Mouse (Mus musculus) CH12.LX (cell line): ENCODE results near the gene Fezf2. TPM values are rescaled to one million over a fixed set of nuclear protein-coding genes. Genes with fewer than 3 reads are reported as not detected.

Source experiments
- DNase-seq: peaks from one replicate; pipeline ENCODE4 v3.0.0-alpha.2; 2013; ENCODE audit errors: extremely low read depth
- H3K27ac ChIP-seq: 2 replicates; pipeline ENCODE4 v1.5.1; 2012; ENCODE audit warnings: low read depth, mild to moderate bottlenecking, control low read depth, moderate library complexity; ENCODE audit not compliant: insufficient read depth
- H3K27me3 ChIP-seq: replicated peaks from 2 replicates; pipeline ENCODE3; 2012; ENCODE audit warnings: inconsistent platforms
- H3K36me3 ChIP-seq, 2 experiments: replicated peaks in 1 of 2; 2 replicates each; pipeline versions ENCODE3 to v1.6.1; 2012; ENCODE audit warnings: inconsistent platforms in 1 of 2, low read length in 1 of 2, mild to moderate bottlenecking in 1 of 2, mixed read lengths in 1 of 2, moderate library complexity in 1 of 2; ENCODE audit not compliant: control insufficient read depth in 1 of 2, insufficient read depth in 1 of 2
- H3K4me1 ChIP-seq, 2 experiments: 2 replicates each; pipeline ENCODE4 v1.6.1; 2012; ENCODE audit warnings: inconsistent platforms in 1 of 2, moderate library complexity in 1 of 2; ENCODE audit not compliant: insufficient read depth in 2 of 2, control insufficient read depth in 1 of 2
- H3K4me2 ChIP-seq: 2 replicates; pipeline ENCODE4 v1.6.1; 2012; ENCODE audit warnings: low read depth, mild to moderate bottlenecking, control low read depth; ENCODE audit not compliant: poor library complexity, insufficient read depth, severe bottlenecking
- H3K4me3 ChIP-seq, 3 experiments: fragments of 150-350 bp in 1 of 3; sonication (generic) in 1 of 3; replicated peaks in 1 of 3; 2 replicates each; pipeline versions ENCODE3 to v1.5.1; 2011 to 2012; ENCODE audit warnings: low read depth in 2 of 3, low read length in 2 of 3, mild to moderate bottlenecking in 2 of 3, moderate library complexity in 2 of 3, control low read depth in 1 of 3, improper control_type of control experiment in 1 of 3, inconsistent platforms in 1 of 3, mixed read lengths in 1 of 3; ENCODE audit not compliant: poor library complexity in 1 of 3
- H3K79me2 ChIP-seq: replicated peaks from 2 replicates; pipeline ENCODE4 v1.6.1; 2012; ENCODE audit warnings: mild to moderate bottlenecking, moderate library complexity; ENCODE audit not compliant: control insufficient read depth, poor library complexity, insufficient read depth, severe bottlenecking; ENCODE audit errors: extremely low read depth
- H3K9ac ChIP-seq: 2 replicates; pipeline ENCODE4 v1.6.1; 2012; ENCODE audit warnings: low read depth, mild to moderate bottlenecking, control low read depth, moderate library complexity; ENCODE audit not compliant: insufficient read depth
- H3K9me3 ChIP-seq: replicated peaks from 2 replicates; pipeline ENCODE3; 2012; ENCODE audit warnings: low read length, inconsistent platforms, mixed read lengths
- CHD2 ChIP-seq: IDR thresholded peaks from 2 replicates; pipeline ENCODE4 v1.6.1; 2011; ENCODE audit warnings: low read length, improper control_type of control experiment
- CTCF ChIP-seq, 2 experiments: IDR thresholded peaks in 1 of 2; conservative IDR thresholded peaks in 1 of 2; 2 replicates each; pipeline ENCODE4 v1.5.1; 2011 to 2012; ENCODE audit warnings: low read depth in 2 of 2, low read length in 2 of 2, improper control_type of control experiment in 1 of 2, inconsistent platforms in 1 of 2, mild to moderate bottlenecking in 1 of 2, moderate library complexity in 1 of 2
- ELF1 ChIP-seq: IDR thresholded peaks from 2 replicates; pipeline ENCODE4 v1.6.1; 2014; ENCODE audit warnings: low read depth, mild to moderate bottlenecking, inconsistent platforms, low read length, improper control_type of control experiment
- EP300 ChIP-seq: IDR thresholded peaks from 2 replicates; pipeline ENCODE4 v1.6.1; 2011; ENCODE audit warnings: low read length, improper control_type of control experiment
- ETS1 ChIP-seq: conservative IDR thresholded peaks from 2 replicates; pipeline ENCODE4 v1.6.1; 2012; ENCODE audit warnings: low read depth, mild to moderate bottlenecking, inconsistent platforms, low read length, improper control_type of control experiment, moderate library complexity
- GABPA ChIP-seq: IDR thresholded peaks from 2 replicates; pipeline ENCODE4 v1.6.1; 2012; ENCODE audit warnings: low read depth, low read length, improper control_type of control experiment, inconsistent platforms; ENCODE audit not compliant: insufficient replicate concordance
- HCFC1 ChIP-seq: IDR thresholded peaks from 2 replicates; pipeline ENCODE4 v1.6.1; 2012; ENCODE audit warnings: low read depth, mild to moderate bottlenecking, inconsistent platforms, low read length, improper control_type of control experiment
- IRF4 ChIP-seq: IDR thresholded peaks from 2 replicates; pipeline ENCODE4 v1.6.1; 2014; ENCODE audit warnings: low read depth, mild to moderate bottlenecking, inconsistent platforms, low read length, improper control_type of control experiment
- JUN ChIP-seq: IDR thresholded peaks from 2 replicates; pipeline ENCODE4 v1.6.1; 2011; ENCODE audit warnings: low read depth, mild to moderate bottlenecking, low read length, improper control_type of control experiment, moderate library complexity; ENCODE audit not compliant: insufficient read depth
- JUND ChIP-seq: conservative IDR thresholded peaks from 2 replicates; pipeline ENCODE4 v1.6.1; 2011; ENCODE audit warnings: low read depth, low read length, improper control_type of control experiment
- MAFK ChIP-seq: IDR thresholded peaks from 2 replicates; pipeline ENCODE4 v1.6.1; 2011; ENCODE audit warnings: low read length, improper control_type of control experiment; ENCODE audit not compliant: insufficient replicate concordance
- MXI1 ChIP-seq: IDR thresholded peaks from 2 replicates; pipeline ENCODE4 v1.6.1; 2011; ENCODE audit warnings: mild to moderate bottlenecking, low read depth, low read length, improper control_type of control experiment
- MYC ChIP-seq: IDR thresholded peaks from 2 replicates; pipeline ENCODE4 v1.6.1; 2011; ENCODE audit warnings: low read depth, mild to moderate bottlenecking, improper control_type of control experiment, low read length
- NRF1 ChIP-seq: IDR thresholded peaks from 2 replicates; pipeline ENCODE4 v1.6.1; 2014; ENCODE audit warnings: low read depth, mild to moderate bottlenecking, inconsistent platforms, low read length, improper control_type of control experiment, moderate library complexity
- PAX5 ChIP-seq: IDR thresholded peaks from 2 replicates; pipeline ENCODE4 v1.6.1; 2012; ENCODE audit warnings: low read length, inconsistent platforms, mixed read lengths
- POLR2A ChIP-seq: IDR thresholded peaks from 2 replicates; pipeline ENCODE4 v1.6.1; 2011; ENCODE audit warnings: low read depth, mild to moderate bottlenecking, improper control_type of control experiment, low read length
- POLR2AphosphoS2 ChIP-seq: IDR thresholded peaks from 2 replicates; pipeline ENCODE4 v1.6.1; 2011; ENCODE audit warnings: low read depth, low read length, improper control_type of control experiment
- RAD21 ChIP-seq: IDR thresholded peaks from 2 replicates; pipeline ENCODE4 v1.6.1; 2011; ENCODE audit warnings: low read depth, mild to moderate bottlenecking, low read length, improper control_type of control experiment, moderate library complexity
- RCOR1 ChIP-seq: conservative IDR thresholded peaks from 2 replicates; pipeline ENCODE4 v1.6.1; 2012; ENCODE audit warnings: low read depth, mild to moderate bottlenecking, inconsistent platforms, low read length, improper control_type of control experiment
- SIN3A ChIP-seq: IDR thresholded peaks from 2 replicates; pipeline ENCODE4 v1.6.1; 2012; ENCODE audit warnings: low read length, improper control_type of control experiment, inconsistent platforms
- TBP ChIP-seq: conservative IDR thresholded peaks from 2 replicates; pipeline ENCODE4 v1.6.1; 2011; ENCODE audit warnings: low read depth, low read length, improper control_type of control experiment
- TCF12 ChIP-seq: IDR thresholded peaks from 2 replicates; pipeline ENCODE4 v1.6.1; 2014; ENCODE audit warnings: low read depth, mild to moderate bottlenecking, inconsistent platforms, low read length, improper control_type of control experiment
- UBTF ChIP-seq: IDR thresholded peaks from 2 replicates; pipeline ENCODE4 v1.6.1; 2012; ENCODE audit warnings: low read depth, mild to moderate bottlenecking, inconsistent platforms, low read length, improper control_type of control experiment, moderate library complexity
- USF1 ChIP-seq: IDR thresholded peaks from 2 replicates; pipeline ENCODE4 v1.6.1; 2014; ENCODE audit warnings: low read depth, mild to moderate bottlenecking, inconsistent platforms, low read length, improper control_type of control experiment
- USF2 ChIP-seq: conservative IDR thresholded peaks from 2 replicates; pipeline ENCODE4 v1.6.1; 2011; ENCODE audit warnings: low read depth, low read length, improper control_type of control experiment
- dilution Hi-C: fragments of 300-500 bp; cut with MboI; formaldehyde crosslinking; loops from 2 replicates; pipeline ENCODE4 v1.14.3; 2020; ENCODE audit warnings: low sequenced_read_pairs; ENCODE audit not compliant: extremely low pct_unique_long_range_greater_than_20kb, extremely low pct_ligation_motif_present
- in situ Hi-C: fragments of 300-500 bp; cut with MboI; formaldehyde crosslinking; loops from 3 replicates; pipeline ENCODE4 v1.14.3; 2019; ENCODE audit warnings: low sequenced_read_pairs, low pct_ligation_motif_present, low pct_unique_long_range_greater_than_20kb, mixed read lengths
- polyA plus RNA-seq: library from polyadenylated mRNA; unstranded; fragments of >175 nt; gene quantifications from 2 replicates; pipeline ENCODE4 v1.2.1, GENCODE M21; 2012; ENCODE audit warnings: low read depth; ENCODE audit not compliant: insufficient read length
- total RNA-seq, 2 experiments: library from RNA; depleted of rRNA; stranded (reverse); fragments of 300-350 nt in 1 of 2; fragments of >200 nt in 1 of 2; gene quantifications; 2 replicates each; pipeline ENCODE4 v1.2.3; 2012 to 2014

Gene Fezf2
- total and polyA plus RNA-seq, 3 experiments, result not detected

GRCm38 (mm10) chr14:12387176-12387575 is 39.2 kb upstream of the Fezf2 start:
- Histone ChIP-seq H3K27ac (no peak overlapping the region), H3K4me1 (peaks cover 0 to 14% of the 10 kb centered on the region in 2 experiments; a peak in 2 of 4 replicates), H3K79me2 (no peaks in the 10 kb centered on the region)
- dilution Hi-C loops, result no loop called here
- TF ChIP-seq GABPA, result no peak
- TF ChIP-seq POLR2AphosphoS2, result no peak
- no peak for TF ChIP-seq HCFC1
- TF ChIP-seq TCF12, result no peak
- no peak for TF ChIP-seq ELF1
- TF ChIP-seq NRF1, result no peak
- TF ChIP-seq POLR2A, result no peak
- no peak for TF ChIP-seq CHD2
- TF ChIP-seq USF1, result no peak
- TF ChIP-seq, all 38 proteins: peak for 0
- DNase-seq, result no peak
- Histone ChIP-seq H3K4me2 (peak overlapping the region; percentile 21; the same call in 1 of the 2 replicates), H3K4me3 (no peak overlapping the region), H3K27me3 (no peaks in the 10 kb centered on the region), H3K36me3 (no peaks in the 10 kb centered on the region), H3K9me3 (no peaks in the 10 kb centered on the region), H3K9ac (no peak overlapping the region)
- in situ Hi-C loops, result no loop called here

- dilution Hi-C loops (no loop called here), in situ Hi-C loops (no loop called here)
- Histone ChIP-seq H3K4me1 (no peaks in the 10 kb centered on the region), H3K27me3 (no peaks in the 10 kb centered on the region), H3K36me3 (no peaks in the 10 kb centered on the region), H3K4me3 (no peak overlapping the region), H3K9me3 (no peaks in the 10 kb centered on the region), H3K4me2 (no peak overlapping the region), H3K79me2 (no peaks in the 10 kb centered on the region), H3K27ac (no peak overlapping the region), H3K9ac (no peak overlapping the region)
- no peak for DNase-seq
- TF ChIP-seq POLR2AphosphoS2 (no peak), NRF1 (no peak), JUN (no peak), JUND (no peak), RAD21 (no peak), SIN3A (no peak), ETS1 (no peak)
Measured at GRCm38 (mm10) chr14:12377883-12378282, 29.9 kb upstream of the Fezf2 start.

GRCm38 (mm10) chr14:12377289-12377688 is 29.3 kb upstream of the Fezf2 start:
- dilution Hi-C loops (no loop called here), in situ Hi-C loops (no loop called here)
- no peak overlapping the region for H3K27ac ChIP-seq
- H3K4me1 ChIP-seq, result no peaks in the 10 kb centered on the region
- no peaks in the 10 kb centered on the region for H3K36me3 ChIP-seq
- DNase-seq, result no peak
- TF ChIP-seq TBP, result no peak
- TF ChIP-seq GABPA, result no peak
- TF ChIP-seq PAX5, result no peak
- TF ChIP-seq RCOR1, result no peak
- no peak for TF ChIP-seq IRF4
- no peak for TF ChIP-seq MYC
- no peak for TF ChIP-seq RAD21
- no peak for TF ChIP-seq USF1
- TF ChIP-seq UBTF, result no peak
- TF ChIP-seq JUN, result no peak
- no peak for TF ChIP-seq EP300
- no peak for TF ChIP-seq TCF12
- no peak for TF ChIP-seq MAFK
- no peak for TF ChIP-seq CTCF (conservative IDR thresholded peaks at IDR 0.05 in 1 of 2, IDR thresholded peaks at IDR 0.05 in 1 of 2; ENCODE audit: low read depth in 2 of 2, low read length in 2 of 2)
- no peak for TF ChIP-seq HCFC1
- TF ChIP-seq MXI1, result no peak
- no peak for TF ChIP-seq USF2
- TF ChIP-seq NRF1, result no peak
- TF ChIP-seq, all 38 proteins: peak for 0
- Histone ChIP-seq H3K79me2 (no peaks in the 10 kb centered on the region), H3K9me3 (no peaks in the 10 kb centered on the region), H3K9ac (no peak overlapping the region), H3K4me2 (no peak overlapping the region), H3K27me3 (no peaks in the 10 kb centered on the region), H3K4me3 (no peak overlapping the region)
